Mouse (Mus musculus) ES-E14 (cell line): Measurements from ENCODE around the gene Trio.

Experiments used
- CHD2 ChIP-seq: IDR thresholded peaks from 2 replicates; pipeline ENCODE4 v1.6.1; 2014; ENCODE audit warnings: mild to moderate bottlenecking, low read depth, low read length, inconsistent platforms
- HCFC1 ChIP-seq: IDR thresholded peaks from 2 replicates; pipeline ENCODE4 v1.6.1; 2012; ENCODE audit warnings: low read length, inconsistent platforms, borderline replicate concordance; ENCODE audit not compliant: insufficient read depth
- MAFK ChIP-seq: IDR thresholded peaks from 2 replicates; pipeline ENCODE4 v1.6.1; 2014; ENCODE audit warnings: mild to moderate bottlenecking, low read depth, low read length, inconsistent platforms; ENCODE audit not compliant: insufficient read depth
- ZNF384 ChIP-seq: IDR thresholded peaks from 2 replicates; pipeline ENCODE4 v1.6.1; 2012; ENCODE audit warnings: low read depth, low read length, inconsistent platforms

DNA sequence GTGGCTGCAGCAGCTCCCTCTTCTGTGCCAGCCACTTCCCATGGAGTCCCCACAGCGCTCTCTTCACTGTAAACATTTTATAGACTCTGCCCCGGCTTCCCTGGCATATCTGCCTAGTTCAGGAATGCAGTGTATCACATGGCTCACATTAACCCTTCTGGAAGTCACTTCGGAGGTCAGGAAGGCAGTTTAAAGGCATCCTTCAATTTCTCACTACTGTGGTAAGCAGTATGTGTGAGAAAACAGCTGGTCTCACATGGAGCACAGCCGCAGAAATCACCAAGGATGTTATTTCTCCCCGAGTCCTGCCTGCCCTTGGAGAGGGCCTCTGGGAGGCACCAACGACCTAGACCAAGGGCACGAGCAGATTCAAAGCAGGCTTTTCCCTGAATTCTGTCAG lies 215.4 kb downstream of the Trio start:
- TF ChIP-seq ZNF384, result no peak
- no peak for TF ChIP-seq MAFK
- no peak for TF ChIP-seq CHD2
- no peak for TF ChIP-seq HCFC1
